Mouse (Mus musculus) left cerebral cortex, postnatal 10 days (tissue): ENCODE measurements around the gene Stag2. TPM values are rescaled to one million over a fixed set of nuclear protein-coding genes. Genes with fewer than 3 reads are reported as not detected.

Experiments
- DNase-seq, 2 experiments: peaks; one replicate each; pipeline ENCODE4 v3.0.0; 2021 to 2022; ENCODE audit warnings: low spot score in 2 of 2, mixed read lengths in 1 of 2; ENCODE audit errors: extremely low spot score in 1 of 2
- intact Hi-C: fragments of 180-260 bp; cut with DNase I; formaldehyde crosslinking; loops from one replicate; pipeline ENCODE4 v1.15.1; 2025
- total RNA-seq, 2 experiments: library from RNA; stranded (reverse); gene quantifications; 2 replicates each; pipeline ENCODE4 v1.2.3; 2021

Stag2 gene
- total RNA-seq, 2 experiments from 2014 or later: 46.5 to 49.5 TPM

DNA sequence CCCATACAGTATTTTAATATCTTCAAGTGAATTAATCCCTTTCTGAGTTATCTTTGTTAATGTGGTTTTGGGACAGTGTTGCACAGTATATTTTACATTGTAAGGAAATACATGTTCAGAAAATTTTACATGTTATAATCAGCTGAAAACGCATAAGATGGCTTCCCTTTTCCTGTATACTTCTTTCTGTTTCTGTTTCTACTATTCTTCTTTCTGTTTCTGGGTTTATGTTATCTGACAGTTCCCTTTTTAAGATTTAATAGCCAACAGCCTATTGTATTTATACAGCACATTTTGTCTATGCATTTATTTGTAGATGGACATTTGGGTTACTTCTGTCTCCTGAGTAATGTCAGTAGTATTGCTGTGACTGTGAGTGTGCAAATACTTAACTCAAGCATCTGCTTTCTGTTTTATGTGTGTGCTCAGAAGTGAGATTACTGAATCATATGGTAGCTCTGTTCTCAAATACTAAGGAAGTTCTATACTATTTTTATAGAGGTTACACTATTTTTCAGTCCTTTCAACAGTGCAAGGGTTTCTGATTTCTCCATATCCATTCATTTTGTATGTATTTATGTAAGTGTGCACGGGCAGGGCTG lies 39.8 kb downstream of the Stag2 start:
- intact Hi-C loops: no loop called here
- no peak for DNase-seq

DNA sequence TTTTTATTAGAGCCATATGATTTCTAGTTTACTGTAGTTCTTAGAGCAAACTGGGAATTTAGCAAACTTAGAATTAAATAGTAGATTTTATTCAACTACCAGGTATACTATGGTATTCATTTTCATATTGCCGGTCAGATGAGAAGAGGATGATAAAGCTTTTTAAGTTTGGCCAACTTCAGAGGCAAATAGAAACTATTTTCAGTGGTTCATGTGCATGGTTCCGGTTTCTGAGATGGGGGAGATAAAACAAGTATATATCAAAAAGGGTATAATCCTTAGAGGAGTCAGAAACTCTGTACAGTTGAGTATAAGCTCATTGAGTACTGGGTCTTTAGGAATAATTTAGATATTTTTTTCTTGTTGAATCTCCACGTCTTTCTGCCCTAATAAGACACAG lies 45.5 kb downstream of the Stag2 start:
- intact Hi-C loops: no loop called here
- DNase-seq: no peak

DNA sequence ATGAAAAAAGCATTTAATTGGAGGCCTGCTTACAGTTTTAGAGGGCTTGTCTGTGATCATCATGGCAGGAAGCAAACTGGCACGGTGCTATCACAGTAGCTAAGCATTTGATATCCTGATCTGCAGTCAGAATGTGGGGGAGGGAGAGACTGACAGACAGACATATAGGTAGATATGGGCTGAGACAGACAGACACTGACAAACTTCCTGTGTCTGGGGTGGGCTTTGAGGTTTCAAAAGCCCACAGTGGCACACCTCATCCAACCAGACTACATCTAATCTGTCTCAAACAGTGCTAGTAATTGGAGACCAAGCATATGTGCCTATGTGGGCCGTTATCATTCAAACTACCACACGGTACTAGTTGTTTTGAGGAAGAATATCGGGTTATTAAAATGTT lies 53.4 kb downstream of the Stag2 start:
- no peak for DNase-seq
- intact Hi-C loops: no loop called here

- DNase-seq: no peak
- intact Hi-C loops: no loop called here
Observed at GRCm38 (mm10) chrX:42215742-42216141, 66.6 kb downstream of the Stag2 start.

- intact Hi-C loops: loop anchor here (10.0 kb wide), 1 partner anchor 216 kb away; no protein-coding TSS in a partner anchor
- no peak for DNase-seq
Observed at GRCm38 (mm10) chrX:42250342-42250741, 101.2 kb downstream of the Stag2 start.

DNA sequence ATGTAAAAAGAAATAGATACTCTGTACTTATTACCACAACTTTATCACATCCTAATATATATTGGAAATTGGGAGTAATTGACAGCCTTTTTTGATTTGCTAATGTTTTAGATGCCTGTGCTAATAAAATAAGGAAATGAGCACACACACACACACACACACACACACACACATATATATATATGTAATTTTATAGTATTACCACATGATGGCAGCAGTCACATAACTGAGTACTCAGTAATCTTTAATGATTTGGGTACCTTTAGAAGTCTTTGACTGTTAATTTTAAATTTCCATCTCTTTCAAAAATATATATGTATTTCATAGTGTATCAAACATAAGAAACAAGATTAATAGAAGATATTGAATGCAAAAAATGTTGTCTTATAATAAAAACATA lies 123.6 kb downstream of the Stag2 start:
- no peak for DNase-seq
- intact Hi-C loops: no loop called here

DNA sequence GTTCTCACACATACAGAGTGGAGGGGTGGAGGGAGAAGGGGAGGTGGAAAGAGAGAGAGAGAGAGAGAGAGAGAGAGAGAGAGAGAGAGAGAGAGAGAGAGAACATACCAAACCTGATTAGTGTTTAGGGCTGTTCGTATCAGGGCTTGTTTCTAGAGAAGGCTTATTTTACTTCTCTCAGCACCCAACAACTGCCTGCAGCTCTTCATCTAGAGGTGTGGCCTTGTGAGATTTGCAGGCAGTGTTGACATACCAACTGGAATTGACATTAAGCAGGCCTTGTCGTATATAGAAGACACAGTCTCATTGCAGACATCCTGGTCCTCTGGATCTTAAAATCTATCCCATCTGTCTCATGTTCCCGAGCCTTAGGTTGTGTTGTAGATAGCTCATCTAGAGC lies 141.1 kb downstream of the Stag2 start:
- intact Hi-C loops: no loop called here

GRCm38 (mm10) chrX:42315231-42315630 lies 166.1 kb downstream of the Stag2 start:
- DNase-seq: no peak
- intact Hi-C loops: no loop called here

More for the DNA sequence above, 141.1 kb downstream of the Stag2 start:
- no peak for DNase-seq

GRCm38 (mm10) chrX:42320424-42320823 lies 171.3 kb downstream of the Stag2 start:
- intact Hi-C loops: no loop called here
- DNase-seq: no peak

- intact Hi-C loops: no loop called here
- no peak for DNase-seq
Observed at GRCm38 (mm10) chrX:42321200-42321773, 172.2 kb downstream of the Stag2 start.

DNA sequence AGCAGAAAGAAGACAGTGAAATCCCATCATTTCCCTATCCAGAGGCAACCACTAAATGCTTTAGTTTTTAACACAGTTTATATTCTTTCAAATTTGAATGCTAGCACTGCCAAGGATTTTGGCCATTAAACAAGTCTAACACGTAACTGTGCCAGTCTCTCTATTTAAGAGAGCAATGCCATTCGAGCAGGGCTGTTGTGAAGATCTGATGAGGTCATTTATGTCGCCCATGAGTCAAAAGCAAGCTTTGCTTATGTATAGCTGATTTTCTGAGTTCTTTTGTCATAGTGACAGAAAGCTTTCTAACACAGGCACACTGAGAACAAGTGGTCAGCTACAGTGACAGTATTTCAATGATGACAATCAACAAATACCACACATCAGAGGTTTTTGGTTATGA lies 175.7 kb downstream of the Stag2 start:
- intact Hi-C loops: no loop called here

More for the DNA sequence above, 175.7 kb downstream of the Stag2 start:
- DNase-seq: no peak

Other genes with a start within 250 kb of the Stag2 start
- 10 to 100 TPM; 50.3 to 50.7 TPM for gene Thoc2, start 228.6 kb upstream of the Stag2 start, total RNA-seq
- gene Xiap, start 89.6 kb upstream of the Stag2 start, total RNA-seq: 10 to 100 TPM; 46.1 to 53.5 TPM